Mouse (Mus musculus) cerebellum, postnatal 14 days (tissue): ENCODE results near the gene D330045A20Rik.
"Not testable (repeated sequence)": the region's sequence is repeated elsewhere in the genome, so short reads cannot be mapped to it uniquely, and the experiment has no call there.

Experiments used
- DNase-seq, 2 experiments: peaks; one replicate each; pipeline ENCODE4 v3.0.0; 2021; ENCODE audit warnings: mixed read lengths in 2 of 2

D330045A20Rik gene

DNA sequence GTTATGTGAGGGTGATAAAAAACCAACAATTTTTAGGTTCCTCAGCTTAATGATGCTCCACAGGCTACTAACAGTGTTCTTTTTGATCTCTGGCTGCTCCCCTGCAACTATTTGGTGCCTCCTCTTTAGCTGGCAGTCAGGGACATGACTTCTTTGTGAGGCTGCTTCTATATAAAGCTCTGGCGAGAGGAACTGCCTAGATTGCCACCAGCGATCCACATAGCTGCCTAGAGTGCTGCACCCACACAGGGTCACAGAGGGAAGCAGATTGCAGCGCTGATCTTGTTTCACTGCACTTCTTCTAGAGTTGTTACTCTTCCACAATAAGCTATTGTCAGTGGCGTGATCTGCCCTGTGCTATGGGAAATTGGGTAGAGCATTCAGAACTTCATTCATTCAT, 103.4 kb downstream of the D330045A20Rik start:
- no peak for DNase-seq

DNA sequence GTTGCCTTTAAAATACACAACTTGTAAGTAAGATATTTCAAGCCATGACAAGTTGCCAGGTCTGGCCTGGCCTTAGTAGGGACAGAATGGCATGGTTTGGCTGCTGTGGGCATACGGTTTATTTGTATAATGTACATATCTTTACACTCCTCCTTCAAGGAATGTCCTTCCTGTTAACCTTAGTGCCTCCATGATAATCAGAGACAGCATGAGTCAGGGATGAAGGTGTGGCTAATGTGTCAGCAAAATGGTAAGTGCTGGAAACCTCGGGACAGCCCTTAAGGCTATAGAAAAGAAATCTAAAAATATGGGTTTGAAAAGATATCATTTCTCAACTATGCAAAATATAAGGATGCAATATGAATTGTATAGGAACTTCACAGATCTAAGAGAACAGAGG, 106.5 kb downstream of the D330045A20Rik start:
- not testable (repeated sequence) for DNase-seq

DNA sequence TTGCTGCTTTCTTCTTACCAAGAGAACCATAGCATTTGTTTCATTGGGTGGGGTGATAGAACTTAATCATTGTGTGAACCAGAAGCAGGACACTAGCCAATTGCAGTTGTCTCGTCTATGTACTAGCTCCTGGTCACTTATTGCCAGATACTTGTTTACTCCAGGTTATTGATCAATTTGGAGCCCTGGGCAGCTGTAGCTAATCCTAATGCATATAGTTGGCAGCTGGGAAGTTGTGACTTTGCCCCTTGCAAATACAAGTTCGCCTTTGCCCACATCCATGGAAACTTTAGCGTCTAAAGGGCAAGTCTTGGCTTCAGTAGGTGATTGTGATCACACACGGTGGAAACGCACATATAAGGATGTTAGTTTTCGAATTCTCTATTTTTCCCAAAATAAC, 116.2 kb downstream of the D330045A20Rik start:
- DNase-seq = no peak
